Mouse (Mus musculus): ENCODE measurements around the gene Igf1. TPM values are rescaled to one million over a fixed set of nuclear protein-coding genes. Genes with fewer than 3 reads are reported as not detected.

Igf1 gene
- polyA plus RNA-seq, 1 experiment from 2014 or later, result 16.7 TPM

GRCm38 (mm10) chr10:87927131-87927609 lies 69.1 kb downstream of the Igf1 start:
- H3K4me1 ChIP-seq (ENCODE audit: control insufficient read depth, insufficient read depth, low read length), result peaks cover 2% of the 10 kb centered on the region; the same call in 1 of the 2 replicates
- H3K4me3 ChIP-seq (ENCODE audit: low read depth, low read length), result no peak overlapping the region
- ATAC-seq (ENCODE audit: low FRiP score), result peak; percentile 92
- H3K4me2 ChIP-seq, result no peak overlapping the region
- no peak overlapping the region for H3K9ac ChIP-seq (ENCODE audit: low read length)
- 24% methylated on average over 6 of the region's 6 CpGs for WGBS
- no peak overlapping the region for H3K27ac ChIP-seq (ENCODE audit: low read depth, low read length)
- DNase-seq (ENCODE audit: low spot score, missing footprints), result peak; percentile 86
- no peaks in the 10 kb centered on the region for H3K9me3 ChIP-seq (ENCODE audit: control insufficient read depth, low read length)
- no peaks in the 10 kb centered on the region for H3K27me3 ChIP-seq (ENCODE audit: control insufficient read depth, insufficient read depth, low read length)
- no peaks in the 10 kb centered on the region for H3K36me3 ChIP-seq (ENCODE audit: control insufficient read depth, insufficient read depth, low read length)

DNA sequence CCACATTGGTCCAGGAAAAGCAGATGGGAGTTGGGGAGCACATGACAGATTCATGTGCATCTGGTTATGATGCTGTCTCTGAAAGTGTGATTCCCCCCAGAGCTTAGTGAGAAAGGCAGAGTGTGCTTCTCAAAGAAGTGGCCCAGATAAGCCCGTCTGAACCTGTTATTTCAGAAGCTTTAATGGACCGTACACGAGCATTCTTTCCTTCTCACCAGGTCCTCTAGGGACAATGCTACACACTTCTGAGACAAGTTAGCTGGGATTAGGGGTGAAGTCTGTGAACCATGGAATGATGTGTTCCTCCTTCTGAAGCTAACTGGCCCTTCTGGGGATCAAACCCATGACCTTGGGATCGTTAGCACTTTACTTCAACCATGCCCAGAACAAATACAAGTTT lies 90.1 kb downstream of the Igf1 start:
- WGBS, result 59% methylated on average over 4 of the region's 4 CpGs

GRCm38 (mm10) chr10:87971536-87971935 lies 113.5 kb downstream of the Igf1 start:
- Histone ChIP-seq H3K4me3 (ENCODE audit: low read depth, low read length) (no peak overlapping the region), H3K4me2 (no peak overlapping the region), H3K9me3 (ENCODE audit: control insufficient read depth, low read length) (no peaks in the 10 kb centered on the region), H3K9ac (ENCODE audit: low read length) (no peak overlapping the region), H3K36me3 (ENCODE audit: control insufficient read depth, insufficient read depth, low read length) (no peaks in the 10 kb centered on the region), H3K4me1 (ENCODE audit: control insufficient read depth, insufficient read depth, low read length) (no peaks in the 10 kb centered on the region), H3K27me3 (ENCODE audit: control insufficient read depth, insufficient read depth, low read length) (no peaks in the 10 kb centered on the region), H3K27ac (ENCODE audit: low read depth, low read length) (no peak overlapping the region)
- DNase-seq (ENCODE audit: low spot score, missing footprints), result peak; percentile 80
- no peak for ATAC-seq (ENCODE audit: low FRiP score)
- WGBS, result 74% methylated on average over 6 of the region's 6 CpGs

More for the DNA sequence above, 90.1 kb downstream of the Igf1 start:
- no peaks in the 10 kb centered on the region for H3K4me1 ChIP-seq (ENCODE audit: control insufficient read depth, insufficient read depth, low read length)
- H3K27ac ChIP-seq (ENCODE audit: low read depth, low read length), result no peak overlapping the region
- H3K9ac ChIP-seq (ENCODE audit: low read length), result no peak overlapping the region
- no peaks in the 10 kb centered on the region for H3K27me3 ChIP-seq (ENCODE audit: control insufficient read depth, insufficient read depth, low read length)
- DNase-seq (ENCODE audit: low spot score, missing footprints) (no peak), ATAC-seq (ENCODE audit: low FRiP score) (no peak)
- no peaks in the 10 kb centered on the region for H3K36me3 ChIP-seq (ENCODE audit: control insufficient read depth, insufficient read depth, low read length)
- H3K4me2 ChIP-seq, result no peak overlapping the region
- H3K4me3 ChIP-seq (ENCODE audit: low read depth, low read length), result no peak overlapping the region
- H3K9me3 ChIP-seq (ENCODE audit: control insufficient read depth, low read length), result no peaks in the 10 kb centered on the region

DNA sequence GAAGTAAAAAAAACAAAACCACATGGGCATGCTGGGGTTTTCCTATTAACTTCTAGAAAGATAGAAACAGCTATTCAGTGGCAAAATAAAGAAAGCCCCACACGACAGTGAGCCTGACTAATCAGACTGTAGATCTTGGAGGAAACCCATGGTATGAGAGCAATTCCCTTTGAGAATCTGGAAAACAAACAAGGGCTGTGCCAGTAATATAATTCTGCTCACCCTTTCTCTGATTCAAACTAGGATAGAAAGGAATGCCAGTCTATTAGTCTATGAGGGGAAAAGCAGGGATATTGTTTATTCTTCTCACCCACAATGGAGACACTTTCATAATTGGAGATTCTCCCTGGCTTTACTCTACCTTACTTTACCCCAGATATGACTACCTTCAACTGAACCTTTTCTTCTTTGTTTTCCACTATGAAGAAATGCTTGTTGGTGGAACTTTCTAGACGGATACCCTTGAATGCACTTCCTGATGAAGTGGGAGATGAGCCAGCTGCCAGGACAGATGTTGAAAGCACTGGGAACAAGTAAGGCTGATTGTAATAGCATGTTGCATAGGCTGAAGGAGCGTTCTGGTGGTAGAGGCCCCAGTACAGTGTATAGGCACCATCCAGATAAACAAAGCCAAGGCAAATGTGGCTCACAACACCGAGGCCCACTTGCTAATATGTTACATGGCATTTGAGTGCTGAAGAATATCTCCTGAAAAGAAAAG lies 116.0 kb downstream of the Igf1 start:
- H3K4me1 ChIP-seq (ENCODE audit: control insufficient read depth, insufficient read depth, low read length), result no peaks in the 10 kb centered on the region
- WGBS, result 78% methylated on average over 4 of the region's 4 CpGs
- H3K4me3 ChIP-seq (ENCODE audit: low read depth, low read length), result no peak overlapping the region
- no peak overlapping the region for H3K9ac ChIP-seq (ENCODE audit: low read length)
- H3K36me3 ChIP-seq (ENCODE audit: control insufficient read depth, insufficient read depth, low read length), result no peaks in the 10 kb centered on the region
- ATAC-seq (ENCODE audit: low FRiP score), result no peak
- H3K4me2 ChIP-seq, result no peak overlapping the region
- no peak for DNase-seq (ENCODE audit: low spot score, missing footprints)
- H3K27ac ChIP-seq (ENCODE audit: low read depth, low read length), result no peak overlapping the region
- H3K9me3 ChIP-seq (ENCODE audit: control insufficient read depth, low read length), result no peaks in the 10 kb centered on the region
- no peaks in the 10 kb centered on the region for H3K27me3 ChIP-seq (ENCODE audit: control insufficient read depth, insufficient read depth, low read length)

DNA sequence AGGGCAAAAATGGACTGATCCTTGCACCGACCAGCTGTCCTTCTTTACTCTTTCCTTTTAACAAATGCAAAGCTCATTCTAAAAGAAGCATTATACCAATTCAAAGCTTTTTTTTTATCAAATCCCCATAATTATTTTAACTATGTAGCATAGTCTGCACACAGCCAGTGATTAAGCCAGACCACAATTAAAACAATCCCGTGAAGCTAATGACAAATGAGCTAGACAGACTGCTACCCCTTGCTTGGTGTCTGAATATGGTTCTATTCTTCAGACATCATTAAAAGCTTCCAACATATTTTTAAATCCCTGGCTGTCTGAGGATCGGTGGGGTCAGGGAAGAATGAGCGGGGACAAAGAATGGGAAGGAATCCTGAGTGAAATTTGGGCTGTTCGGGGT lies 127.3 kb downstream of the Igf1 start:
- Histone ChIP-seq H3K4me3 (ENCODE audit: low read depth, low read length) (no peak overlapping the region), H3K36me3 (ENCODE audit: control insufficient read depth, insufficient read depth, low read length) (no peaks in the 10 kb centered on the region), H3K9ac (ENCODE audit: low read length) (no peak overlapping the region), H3K27me3 (ENCODE audit: control insufficient read depth, insufficient read depth, low read length) (no peaks in the 10 kb centered on the region), H3K27ac (ENCODE audit: low read depth, low read length) (no peak overlapping the region), H3K4me2 (no peak overlapping the region), H3K4me1 (ENCODE audit: control insufficient read depth, insufficient read depth, low read length) (no peaks in the 10 kb centered on the region), H3K9me3 (ENCODE audit: control insufficient read depth, low read length) (no peaks in the 10 kb centered on the region)
- 72% methylated on average over 5 of the region's 5 CpGs for WGBS
- DNase-seq (ENCODE audit: low spot score, missing footprints) (no peak), ATAC-seq (ENCODE audit: low FRiP score) (no peak)

DNA sequence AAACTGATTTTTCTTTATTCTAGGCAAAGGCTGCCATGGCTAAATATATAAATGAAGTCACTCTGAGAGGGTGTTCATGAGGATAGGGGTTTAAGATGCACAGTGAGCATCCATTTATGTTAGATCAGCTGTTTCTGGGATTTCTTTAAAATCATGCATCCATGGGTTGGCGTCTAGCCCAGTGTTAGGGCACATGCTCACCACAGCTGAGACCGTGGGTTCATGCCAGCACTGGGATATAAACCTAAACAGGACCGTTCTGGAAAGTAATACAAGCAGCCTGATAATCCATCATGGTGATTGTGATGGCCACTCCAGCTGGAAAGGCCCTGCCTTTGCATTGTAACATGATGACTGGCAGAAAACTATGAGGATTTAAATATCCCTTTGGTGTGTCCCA lies 128.1 kb downstream of the Igf1 start:
- Histone ChIP-seq H3K27ac (ENCODE audit: low read depth, low read length) (no peak overlapping the region), H3K4me3 (ENCODE audit: low read depth, low read length) (no peak overlapping the region)
- no peak for DNase-seq (ENCODE audit: low spot score, missing footprints)

More for the DNA sequence above, 128.1 kb downstream of the Igf1 start:
- no peaks in the 10 kb centered on the region for H3K27me3 ChIP-seq (ENCODE audit: control insufficient read depth, insufficient read depth, low read length)
- H3K9me3 ChIP-seq (ENCODE audit: control insufficient read depth, low read length), result no peaks in the 10 kb centered on the region
- no peak overlapping the region for H3K4me2 ChIP-seq
- H3K36me3 ChIP-seq (ENCODE audit: control insufficient read depth, insufficient read depth, low read length), result no peaks in the 10 kb centered on the region
- 84% methylated on average over 3 of the region's 3 CpGs for WGBS
- no peak overlapping the region for H3K9ac ChIP-seq (ENCODE audit: low read length)
- no peak for ATAC-seq (ENCODE audit: low FRiP score)
- H3K4me1 ChIP-seq (ENCODE audit: control insufficient read depth, insufficient read depth, low read length), result no peaks in the 10 kb centered on the region

Other genes starting within 250 kb of the Igf1 start
- gene Pmch, start 232.8 kb downstream of the Igf1 start, polyA plus RNA-seq (2014; fragmentation: Nextera tagmentation; extraction: Ambion mirVana), result 0.36 and 1.2 TPM in 2 replicates

All from midbrain, embryonic 11.5 days (tissue).